Mouse (Mus musculus): ENCODE data around the gene BC048562. TPM values are rescaled to one million over a fixed set of nuclear protein-coding genes. Genes with fewer than 3 reads are reported as not detected.

Gene BC048562
- polyA plus RNA-seq, 1 experiment from 2014 or later = not detected

- Histone ChIP-seq H3K4me2 (ENCODE audit: low read length) (no peak overlapping the region), H3K9ac (ENCODE audit: low read depth, low read length) (no peak overlapping the region), H3K4me1 (ENCODE audit: control insufficient read depth, insufficient read depth, low read length) (peaks cover 9% of the 10 kb centered on the region), H3K9me3 (replicated peaks; ENCODE audit: control insufficient read depth, low read length, poor library complexity, severe bottlenecking) (no peaks in the 10 kb centered on the region), H3K27me3 (ENCODE audit: control insufficient read depth, insufficient read depth, low read depth, low read length) (no peaks in the 10 kb centered on the region), H3K4me3 (ENCODE audit: low read depth, low read length) (no peak overlapping the region), H3K36me3 (ENCODE audit: control insufficient read depth, insufficient read depth, low read length) (no peaks in the 10 kb centered on the region), H3K27ac (ENCODE audit: low read length) (no peak overlapping the region)
- ATAC-seq = no peak
- WGBS = 87% methylated on average over 4 of the region's 4 CpGs
Observed at GRCm38 (mm10) chr9:108403081-108403480, 33.2 kb upstream of the BC048562 start.

- WGBS = 78% methylated on average over 8 of the region's 8 CpGs
- Histone ChIP-seq H3K27ac (ENCODE audit: low read length) (no peak overlapping the region), H3K36me3 (ENCODE audit: control insufficient read depth, insufficient read depth, low read length) (no peaks in the 10 kb centered on the region), H3K4me2 (ENCODE audit: low read length) (no peak overlapping the region), H3K9ac (ENCODE audit: low read depth, low read length) (no peak overlapping the region), H3K4me3 (ENCODE audit: low read depth, low read length) (no peak overlapping the region), H3K27me3 (ENCODE audit: control insufficient read depth, insufficient read depth, low read depth, low read length) (no peaks in the 10 kb centered on the region), H3K4me1 (ENCODE audit: control insufficient read depth, insufficient read depth, low read length) (peaks cover 9% of the 10 kb centered on the region), H3K9me3 (replicated peaks; ENCODE audit: control insufficient read depth, low read length, poor library complexity, severe bottlenecking) (no peaks in the 10 kb centered on the region)
- ATAC-seq = no peak
Observed at GRCm38 (mm10) chr9:108404451-108404850, 31.8 kb upstream of the BC048562 start.

- Histone ChIP-seq H3K9me3 (replicated peaks; ENCODE audit: control insufficient read depth, low read length, poor library complexity, severe bottlenecking) (no peaks in the 10 kb centered on the region), H3K4me1 (ENCODE audit: control insufficient read depth, insufficient read depth, low read length) (no peaks in the 10 kb centered on the region), H3K27ac (ENCODE audit: low read length) (no peak overlapping the region), H3K9ac (ENCODE audit: low read depth, low read length) (no peak overlapping the region), H3K4me3 (ENCODE audit: low read depth, low read length) (no peak overlapping the region), H3K27me3 (ENCODE audit: control insufficient read depth, insufficient read depth, low read depth, low read length) (no peaks in the 10 kb centered on the region), H3K4me2 (ENCODE audit: low read length) (no peak overlapping the region), H3K36me3 (ENCODE audit: control insufficient read depth, insufficient read depth, low read length) (no peaks in the 10 kb centered on the region)
- 92% methylated on average over 4 of the region's 4 CpGs for WGBS
- ATAC-seq = no peak
Observed at GRCm38 (mm10) chr9:108409535-108409934, 26.7 kb upstream of the BC048562 start.

GRCm38 (mm10) chr9:108411381-108411942 is 24.8 kb upstream of the BC048562 start:
- H3K27me3 ChIP-seq (ENCODE audit: control insufficient read depth, insufficient read depth, low read depth, low read length) = no peaks in the 10 kb centered on the region
- no peaks in the 10 kb centered on the region for H3K36me3 ChIP-seq (ENCODE audit: control insufficient read depth, insufficient read depth, low read length)
- H3K4me2 ChIP-seq (ENCODE audit: low read length) = no peak overlapping the region
- no peaks in the 10 kb centered on the region for H3K9me3 ChIP-seq (replicated peaks; ENCODE audit: control insufficient read depth, low read length, poor library complexity, severe bottlenecking)
- no peak overlapping the region for H3K9ac ChIP-seq (ENCODE audit: low read depth, low read length)
- 76% methylated on average over 9 of the region's 9 CpGs for WGBS
- H3K4me3 ChIP-seq (ENCODE audit: low read depth, low read length) = no peak overlapping the region
- H3K27ac ChIP-seq (ENCODE audit: low read length) = no peak overlapping the region
- no peak for ATAC-seq
- no peaks in the 10 kb centered on the region for H3K4me1 ChIP-seq (ENCODE audit: control insufficient read depth, insufficient read depth, low read length)

GRCm38 (mm10) chr9:108412221-108412620 is 24.1 kb upstream of the BC048562 start:
- WGBS = 85% methylated on average over 1 of the region's 1 CpGs
- H3K36me3 ChIP-seq (ENCODE audit: control insufficient read depth, insufficient read depth, low read length) = no peaks in the 10 kb centered on the region
- no peak overlapping the region for H3K27ac ChIP-seq (ENCODE audit: low read length)

GRCm38 (mm10) chr9:108428384-108428783 is 7.9 kb upstream of the BC048562 start, which contains the start of gene Ccdc36:
TSS of gene Ccdc36 (minus strand) at chr9:108428484.
- Histone ChIP-seq H3K9me3 (replicated peaks; ENCODE audit: control insufficient read depth, low read length, poor library complexity, severe bottlenecking) (no peaks in the 10 kb centered on the region), H3K27ac (ENCODE audit: low read length) (no peak within 1 kb of the TSS), H3K36me3 (ENCODE audit: control insufficient read depth, insufficient read depth, low read length) (no peaks in the 10 kb centered on the region), H3K4me3 (ENCODE audit: low read depth, low read length) (no peak within 1 kb of the TSS), H3K27me3 (ENCODE audit: control insufficient read depth, insufficient read depth, low read depth, low read length) (no peaks in the 10 kb centered on the region), H3K4me1 (ENCODE audit: control insufficient read depth, insufficient read depth, low read length) (no peaks in the 10 kb centered on the region), H3K9ac (ENCODE audit: low read depth, low read length) (no peak within 1 kb of the TSS), H3K4me2 (ENCODE audit: low read length) (no peak within 1 kb of the TSS)
- ATAC-seq = no peak

More at GRCm38 (mm10) chr9:108412221-108412620, 24.1 kb upstream of the BC048562 start:
- no peak overlapping the region for H3K4me3 ChIP-seq (ENCODE audit: low read depth, low read length)
- H3K4me2 ChIP-seq (ENCODE audit: low read length) = no peak overlapping the region
- no peaks in the 10 kb centered on the region for H3K27me3 ChIP-seq (ENCODE audit: control insufficient read depth, insufficient read depth, low read depth, low read length)
- H3K9me3 ChIP-seq (replicated peaks; ENCODE audit: control insufficient read depth, low read length, poor library complexity, severe bottlenecking) = no peaks in the 10 kb centered on the region
- no peak for ATAC-seq
- no peaks in the 10 kb centered on the region for H3K4me1 ChIP-seq (ENCODE audit: control insufficient read depth, insufficient read depth, low read length)
- H3K9ac ChIP-seq (ENCODE audit: low read depth, low read length) = no peak overlapping the region

GRCm38 (mm10) chr9:108431431-108432067 is 4.7 kb upstream of the BC048562 start:
- Histone ChIP-seq H3K4me2 (ENCODE audit: low read length) (peak overlapping the region; percentile 46), H3K27me3 (ENCODE audit: control insufficient read depth, insufficient read depth, low read depth, low read length) (no peaks in the 10 kb centered on the region), H3K4me3 (ENCODE audit: low read depth, low read length) (peak overlapping the region; percentile 35), H3K9ac (ENCODE audit: low read depth, low read length) (0 out of 2 replicates have a peak overlapping the region, but pooled peaks have one; percentile 41), H3K4me1 (ENCODE audit: control insufficient read depth, insufficient read depth, low read length) (peaks cover 3% of the 10 kb centered on the region; the same call in 1 of the 2 replicates), H3K27ac (ENCODE audit: low read length) (0 out of 2 replicates have a peak overlapping the region, but pooled peaks have one; percentile 28), H3K36me3 (ENCODE audit: control insufficient read depth, insufficient read depth, low read length) (no peaks in the 10 kb centered on the region), H3K9me3 (replicated peaks; ENCODE audit: control insufficient read depth, low read length, poor library complexity, severe bottlenecking) (no peaks in the 10 kb centered on the region)
- 45% methylated on average over 32 of the region's 32 CpGs for WGBS
- ATAC-seq = no peak

GRCm38 (mm10) chr9:108439176-108439575 is 2.9 kb downstream of the BC048562 start:
- H3K4me3 ChIP-seq (ENCODE audit: low read depth, low read length) = no peak overlapping the region
- H3K27me3 ChIP-seq (ENCODE audit: control insufficient read depth, insufficient read depth, low read depth, low read length) = no peaks in the 10 kb centered on the region
- 81% methylated on average over 6 of the region's 6 CpGs for WGBS
- H3K27ac ChIP-seq (ENCODE audit: low read length) = no peak overlapping the region
- no peaks in the 10 kb centered on the region for H3K36me3 ChIP-seq (ENCODE audit: control insufficient read depth, insufficient read depth, low read length)
- no peak overlapping the region for H3K4me2 ChIP-seq (ENCODE audit: low read length)
- no peaks in the 10 kb centered on the region for H3K9me3 ChIP-seq (replicated peaks; ENCODE audit: control insufficient read depth, low read length, poor library complexity, severe bottlenecking)
- H3K4me1 ChIP-seq (ENCODE audit: control insufficient read depth, insufficient read depth, low read length) = peaks cover 3% of the 10 kb centered on the region; the same call in 1 of the 2 replicates
- H3K9ac ChIP-seq (ENCODE audit: low read depth, low read length) = no peak overlapping the region
- no peak for ATAC-seq

- Histone ChIP-seq H3K27ac (ENCODE audit: low read length) (no peak overlapping the region), H3K9me3 (replicated peaks; ENCODE audit: control insufficient read depth, low read length, poor library complexity, severe bottlenecking) (no peaks in the 10 kb centered on the region), H3K9ac (ENCODE audit: low read depth, low read length) (no peak overlapping the region), H3K4me3 (ENCODE audit: low read depth, low read length) (no peak overlapping the region), H3K27me3 (ENCODE audit: control insufficient read depth, insufficient read depth, low read depth, low read length) (no peaks in the 10 kb centered on the region), H3K36me3 (ENCODE audit: control insufficient read depth, insufficient read depth, low read length) (no peaks in the 10 kb centered on the region), H3K4me1 (ENCODE audit: control insufficient read depth, insufficient read depth, low read length) (peaks cover 3% of the 10 kb centered on the region; the same call in 1 of the 2 replicates), H3K4me2 (ENCODE audit: low read length) (no peak overlapping the region)
- 65% methylated on average over 5 of the region's 5 CpGs for WGBS
- no peak for ATAC-seq
Observed at GRCm38 (mm10) chr9:108440485-108440884, 4.2 kb downstream of the BC048562 start.
